Mouse (Mus musculus): ENCODE results near the gene Mkrn3. TPM values are rescaled to one million over a fixed set of nuclear protein-coding genes. Genes with fewer than 3 reads are reported as not detected.

Gene Mkrn3
- 12.7 and 13.2 TPM in 2 replicates for polyA plus RNA-seq (2014; fragmentation: Nextera tagmentation; extraction: Ambion mirVana)

DNA sequence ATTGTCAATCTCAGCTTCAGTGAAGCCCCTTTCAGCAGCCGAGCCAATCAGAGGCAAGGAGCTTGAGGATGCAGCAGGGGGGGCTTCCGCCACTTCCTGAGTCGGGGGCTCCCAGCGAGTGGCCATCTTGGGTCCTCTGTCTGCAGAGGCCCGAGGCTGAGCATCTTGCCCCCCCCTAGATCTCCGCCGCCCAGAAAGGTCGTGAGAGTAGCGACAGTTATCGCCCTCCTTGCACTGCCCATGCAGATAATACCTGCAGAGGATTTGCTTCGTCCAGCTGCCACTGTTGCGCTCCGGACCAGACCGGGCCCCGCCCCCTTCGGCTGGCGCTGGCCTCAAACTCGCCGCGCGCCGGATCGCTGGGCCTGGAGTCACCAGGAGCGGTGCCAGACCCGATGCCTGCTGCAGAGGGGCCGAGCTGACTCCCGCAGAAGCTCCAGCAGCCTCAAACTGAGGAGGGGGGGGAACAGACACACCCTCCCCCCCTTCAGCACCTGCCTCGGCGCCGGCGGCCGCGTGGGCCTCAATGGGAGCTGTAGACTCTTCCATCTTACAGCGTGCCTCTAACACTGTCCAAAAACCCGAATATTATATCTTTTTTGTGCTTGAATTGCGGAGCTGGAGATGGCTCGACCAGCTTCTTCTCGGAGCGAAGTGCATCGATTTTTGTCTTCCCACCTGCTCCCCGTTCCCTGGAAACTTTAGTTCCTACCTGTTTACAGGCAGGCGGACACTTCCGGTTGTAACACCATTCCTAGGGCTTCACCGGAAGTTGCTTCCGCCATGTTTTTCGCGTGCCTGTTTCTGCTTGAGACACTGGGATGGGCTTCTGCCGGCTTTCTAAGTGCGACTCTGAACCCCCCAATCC, at the start of gene Mkrn3:
Gene Mkrn3, minus strand, starts transcription at position 647 of the 868 bp plus-strand sequence.
- no peaks in the 10 kb centered on the region for H3K4me1 ChIP-seq (ENCODE audit: control insufficient read depth, insufficient read depth, low read length)
- peak; percentile 85 for ATAC-seq (ENCODE audit: insufficient read depth, low FRiP score, low TSS enrichment)
- H3K4me2 ChIP-seq (ENCODE audit: low read depth), result peak within 1 kb of the TSS; percentile 64
- H3K27me3 ChIP-seq (ENCODE audit: control insufficient read depth, insufficient read depth, low read length), result no peaks in the 10 kb centered on the region
- no peaks in the 10 kb centered on the region for H3K9me3 ChIP-seq (ENCODE audit: control insufficient read depth, low read length)
- peak within 1 kb of the TSS; percentile 92 for H3K9ac ChIP-seq (ENCODE audit: low read length)
- DNase-seq (ENCODE audit: low spot score), result peak; percentile 87
- WGBS, result 25% methylated on average over 47 of the region's 49 CpGs
- peak within 1 kb of the TSS; percentile 73 for H3K4me3 ChIP-seq (ENCODE audit: low read depth, low read length)
- H3K27ac ChIP-seq (ENCODE audit: low read depth, low read length), result peak within 1 kb of the TSS; percentile 87
- no peaks in the 10 kb centered on the region for H3K36me3 ChIP-seq (ENCODE audit: control insufficient read depth, insufficient read depth, low read length)

DNA sequence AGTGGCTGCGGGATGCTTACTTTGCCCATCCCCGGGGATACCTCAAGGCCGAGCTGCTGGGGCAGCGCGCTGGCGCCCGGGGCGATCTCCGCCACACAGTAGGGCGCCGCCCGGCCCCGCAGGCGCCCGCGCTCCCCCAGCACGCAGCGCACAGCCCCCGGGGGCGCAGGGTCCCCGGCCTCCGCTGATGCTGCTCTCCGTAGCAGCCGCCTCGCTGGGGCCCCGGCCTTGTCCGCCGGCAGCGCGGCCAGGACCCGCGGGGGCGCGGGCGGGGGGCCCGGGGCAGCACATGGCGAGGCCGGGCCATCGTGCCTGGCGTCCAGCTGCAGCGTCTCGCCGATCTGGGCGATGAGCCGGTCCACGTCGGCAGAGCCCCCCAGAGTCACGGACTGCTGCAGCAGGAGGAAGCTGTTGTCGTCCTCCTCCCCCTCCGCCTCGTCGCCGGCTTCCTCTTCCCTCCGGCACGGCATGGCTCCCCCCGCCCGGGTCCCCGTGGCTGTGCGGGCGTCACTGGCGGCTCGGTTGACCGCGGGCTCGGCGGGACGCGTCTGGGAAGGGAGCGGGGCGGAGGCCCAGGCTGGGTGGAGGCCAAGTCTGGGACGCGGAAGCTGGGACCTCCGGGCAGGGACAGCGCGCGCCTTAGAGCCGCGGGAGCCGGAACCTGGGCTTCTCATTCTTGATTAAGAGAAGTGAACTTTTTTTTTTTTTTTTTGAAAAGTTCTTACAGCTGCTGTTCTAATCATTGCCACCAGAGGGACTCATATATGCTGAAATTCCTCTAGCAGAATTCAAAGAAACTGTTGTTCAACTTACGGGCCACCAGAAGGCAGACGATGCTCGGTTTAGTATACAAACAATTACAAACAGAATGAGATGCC, 44.2 kb upstream of the Mkrn3 start, which contains the start of gene Peg12:
Gene Peg12, minus strand, starts transcription at position 633 of the 878 bp plus-strand sequence.
- Histone ChIP-seq H3K4me3 (ENCODE audit: low read depth, low read length) (peak within 1 kb of the TSS; percentile 64), H3K4me1 (ENCODE audit: control insufficient read depth, insufficient read depth, low read length) (no peaks in the 10 kb centered on the region), H3K4me2 (ENCODE audit: low read depth) (peak within 1 kb of the TSS; percentile 47), H3K9me3 (ENCODE audit: control insufficient read depth, low read length) (peaks cover 4% of the 10 kb centered on the region; the same call in 1 of the 2 replicates), H3K27ac (ENCODE audit: low read depth, low read length) (peak within 1 kb of the TSS; percentile 91), H3K36me3 (ENCODE audit: control insufficient read depth, insufficient read depth, low read length) (no peaks in the 10 kb centered on the region), H3K27me3 (ENCODE audit: control insufficient read depth, insufficient read depth, low read length) (no peaks in the 10 kb centered on the region), H3K9ac (ENCODE audit: low read length) (peak within 1 kb of the TSS; percentile 89)
- peak; percentile 73 for DNase-seq (ENCODE audit: low spot score)
- 13% methylated on average over 57 of the region's 82 CpGs for WGBS
- ATAC-seq (ENCODE audit: insufficient read depth, low FRiP score, low TSS enrichment), result peak; percentile 64

- H3K27me3 ChIP-seq (ENCODE audit: control insufficient read depth, insufficient read depth, low read length), result no peaks in the 10 kb centered on the region
- no peaks in the 10 kb centered on the region for H3K4me1 ChIP-seq (ENCODE audit: control insufficient read depth, insufficient read depth, low read length)
- peaks cover 4% of the 10 kb centered on the region; the same call in 1 of the 2 replicates for H3K9me3 ChIP-seq (ENCODE audit: control insufficient read depth, low read length)
- peak overlapping the region; percentile 91 for H3K27ac ChIP-seq (ENCODE audit: low read depth, low read length)
- no peaks in the 10 kb centered on the region for H3K36me3 ChIP-seq (ENCODE audit: control insufficient read depth, insufficient read depth, low read length)
- peak overlapping the region; percentile 47 for H3K4me2 ChIP-seq (ENCODE audit: low read depth)
- H3K4me3 ChIP-seq (ENCODE audit: low read depth, low read length), result peak overlapping the region; percentile 64
- peak overlapping the region; percentile 89 for H3K9ac ChIP-seq (ENCODE audit: low read length)
- WGBS, result 23% methylated on average over 55 of the region's 55 CpGs
- DNase-seq (ENCODE audit: low spot score) (peak; percentile 43), ATAC-seq (ENCODE audit: insufficient read depth, low FRiP score, low TSS enrichment) (peak; percentile 17)
Measured at GRCm38 (mm10) chr7:62463007-62463877, 43.3 kb upstream of the Mkrn3 start.

DNA sequence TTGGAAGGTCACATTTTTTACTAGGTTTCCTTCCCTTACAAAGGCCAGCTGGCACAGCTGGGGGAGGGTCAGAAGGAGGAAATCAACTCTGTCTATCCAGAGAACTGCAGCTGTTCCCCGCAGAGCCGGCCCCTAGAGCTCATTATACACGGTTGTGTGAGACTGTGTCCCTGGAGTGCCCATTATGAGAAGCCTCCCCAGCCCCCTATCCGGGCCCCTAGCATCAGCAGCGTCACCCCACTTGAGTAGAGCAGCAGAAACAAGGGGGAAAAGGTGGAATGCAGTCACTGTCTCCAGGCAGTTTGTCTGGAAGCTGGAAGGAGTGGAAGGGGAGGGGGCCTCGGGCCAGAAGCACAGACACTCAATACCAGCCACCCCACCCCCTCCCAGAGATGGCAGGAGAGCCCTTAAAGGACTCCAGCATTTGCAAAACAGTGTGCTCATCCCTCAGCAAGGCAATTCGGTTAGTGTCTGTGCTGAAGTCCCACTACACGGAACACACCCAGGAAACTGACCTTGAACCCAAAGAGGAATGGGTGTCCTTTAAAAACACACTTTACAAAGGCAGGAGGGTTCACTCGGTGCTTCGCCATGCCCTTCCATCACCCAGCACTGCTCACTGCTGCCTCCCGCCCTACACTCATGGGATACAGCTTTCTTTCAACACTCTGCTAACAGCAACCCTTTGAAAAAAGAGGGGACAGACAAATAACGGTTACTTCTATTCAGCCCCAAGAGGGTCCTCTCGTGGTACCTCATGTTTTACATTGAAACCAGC, 42.5 kb upstream of the Mkrn3 start:
- Histone ChIP-seq H3K27ac (ENCODE audit: low read depth, low read length) (peak overlapping the region; percentile 77), H3K4me1 (ENCODE audit: control insufficient read depth, insufficient read depth, low read length) (no peaks in the 10 kb centered on the region), H3K9ac (ENCODE audit: low read length) (peak overlapping the region; percentile 89), H3K27me3 (ENCODE audit: control insufficient read depth, insufficient read depth, low read length) (no peaks in the 10 kb centered on the region), H3K36me3 (ENCODE audit: control insufficient read depth, insufficient read depth, low read length) (no peaks in the 10 kb centered on the region), H3K4me2 (ENCODE audit: low read depth) (peak overlapping the region; percentile 47), H3K9me3 (ENCODE audit: control insufficient read depth, low read length) (peaks cover 4% of the 10 kb centered on the region; the same call in 1 of the 2 replicates), H3K4me3 (ENCODE audit: low read depth, low read length) (peak overlapping the region; percentile 64)
- DNase-seq (ENCODE audit: low spot score) (peak; percentile 74), ATAC-seq (ENCODE audit: insufficient read depth, low FRiP score, low TSS enrichment) (peak; percentile 84)
- 26% methylated on average over 13 of the region's 13 CpGs for WGBS

DNA sequence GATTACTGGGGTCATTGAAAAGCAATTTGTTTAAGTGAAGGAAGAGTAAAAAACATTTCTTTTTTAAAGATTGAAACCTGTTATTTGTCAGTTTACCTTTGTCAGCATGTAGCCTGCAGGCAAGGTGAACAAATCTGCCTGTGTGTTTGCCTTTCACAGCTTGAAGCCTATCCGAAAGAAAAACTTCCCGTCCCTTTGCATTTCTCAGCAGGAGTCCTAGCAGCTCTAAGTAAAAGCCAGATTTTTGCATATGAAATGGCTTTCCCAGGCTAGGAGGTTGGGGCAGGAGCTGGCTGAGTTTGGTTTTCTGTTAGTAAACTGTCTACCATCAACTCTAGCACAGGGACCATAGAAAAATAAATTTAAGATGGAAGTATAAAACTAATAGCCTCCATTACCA, 32.4 kb upstream of the Mkrn3 start:
- Histone ChIP-seq H3K27ac (ENCODE audit: low read depth, low read length) (no peak overlapping the region), H3K4me1 (ENCODE audit: control insufficient read depth, insufficient read depth, low read length) (no peaks in the 10 kb centered on the region), H3K4me3 (ENCODE audit: low read depth, low read length) (no peak overlapping the region), H3K9me3 (ENCODE audit: control insufficient read depth, low read length) (no peaks in the 10 kb centered on the region), H3K9ac (ENCODE audit: low read length) (no peak overlapping the region), H3K4me2 (ENCODE audit: low read depth) (no peak overlapping the region), H3K36me3 (ENCODE audit: control insufficient read depth, insufficient read depth, low read length) (no peaks in the 10 kb centered on the region), H3K27me3 (ENCODE audit: control insufficient read depth, insufficient read depth, low read length) (no peaks in the 10 kb centered on the region)
- ATAC-seq (ENCODE audit: insufficient read depth, low FRiP score, low TSS enrichment), result no peak
- WGBS, result 18% methylated on average over 2 of the region's 2 CpGs
- DNase-seq (ENCODE audit: low spot score), result no peak

GRCm38 (mm10) chr7:62445431-62446165, 25.7 kb upstream of the Mkrn3 start:
- Histone ChIP-seq H3K36me3 (ENCODE audit: control insufficient read depth, insufficient read depth, low read length) (no peaks in the 10 kb centered on the region), H3K9me3 (ENCODE audit: control insufficient read depth, low read length) (no peaks in the 10 kb centered on the region), H3K27ac (ENCODE audit: low read depth, low read length) (no peak overlapping the region), H3K4me3 (ENCODE audit: low read depth, low read length) (no peak overlapping the region), H3K4me1 (ENCODE audit: control insufficient read depth, insufficient read depth, low read length) (no peaks in the 10 kb centered on the region), H3K9ac (ENCODE audit: low read length) (no peak overlapping the region), H3K4me2 (ENCODE audit: low read depth) (no peak overlapping the region), H3K27me3 (ENCODE audit: control insufficient read depth, insufficient read depth, low read length) (no peaks in the 10 kb centered on the region)
- peak; percentile 91 for ATAC-seq (ENCODE audit: insufficient read depth, low FRiP score, low TSS enrichment)
- DNase-seq (ENCODE audit: low spot score), result peak; percentile 32

DNA sequence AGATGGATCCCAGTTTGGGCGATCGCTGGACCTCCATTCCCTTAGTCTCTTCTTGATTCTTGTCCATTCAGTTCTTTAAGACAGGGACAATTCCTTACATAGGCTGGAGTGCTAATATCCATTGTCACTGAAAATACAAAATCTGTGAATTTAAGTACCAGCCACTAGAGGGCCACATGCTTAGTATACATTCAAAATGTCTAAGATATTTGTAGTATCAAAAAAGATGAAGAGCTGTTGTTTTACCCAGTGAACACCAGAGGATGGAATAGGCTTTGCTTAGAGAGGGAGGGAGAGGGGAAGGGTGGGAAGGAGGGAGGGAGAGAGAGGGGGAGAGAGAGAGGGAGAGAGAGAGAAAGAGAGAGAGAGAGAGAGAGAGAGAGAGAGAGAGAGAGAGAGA, 16.5 kb upstream of the Mkrn3 start:
- H3K27me3 ChIP-seq (ENCODE audit: control insufficient read depth, insufficient read depth, low read length), result no peaks in the 10 kb centered on the region

More for the DNA sequence above, 16.5 kb upstream of the Mkrn3 start:
- 51% methylated on average over 2 of the region's 2 CpGs for WGBS
- Histone ChIP-seq H3K9me3 (ENCODE audit: control insufficient read depth, low read length) (no peaks in the 10 kb centered on the region), H3K4me2 (ENCODE audit: low read depth) (no peak overlapping the region), H3K36me3 (ENCODE audit: control insufficient read depth, insufficient read depth, low read length) (no peaks in the 10 kb centered on the region), H3K9ac (ENCODE audit: low read length) (no peak overlapping the region), H3K27ac (ENCODE audit: low read depth, low read length) (no peak overlapping the region), H3K4me3 (ENCODE audit: low read depth, low read length) (no peak overlapping the region), H3K4me1 (ENCODE audit: control insufficient read depth, insufficient read depth, low read length) (no peaks in the 10 kb centered on the region)
- ATAC-seq (ENCODE audit: insufficient read depth, low FRiP score, low TSS enrichment) (no peak), DNase-seq (ENCODE audit: low spot score) (no peak)

Measured in neural tube, embryonic 11.5 days (tissue).